Mouse (Mus musculus): Measurements from ENCODE around the gene Gpr37l1.

Gene Gpr37l1

DNA sequence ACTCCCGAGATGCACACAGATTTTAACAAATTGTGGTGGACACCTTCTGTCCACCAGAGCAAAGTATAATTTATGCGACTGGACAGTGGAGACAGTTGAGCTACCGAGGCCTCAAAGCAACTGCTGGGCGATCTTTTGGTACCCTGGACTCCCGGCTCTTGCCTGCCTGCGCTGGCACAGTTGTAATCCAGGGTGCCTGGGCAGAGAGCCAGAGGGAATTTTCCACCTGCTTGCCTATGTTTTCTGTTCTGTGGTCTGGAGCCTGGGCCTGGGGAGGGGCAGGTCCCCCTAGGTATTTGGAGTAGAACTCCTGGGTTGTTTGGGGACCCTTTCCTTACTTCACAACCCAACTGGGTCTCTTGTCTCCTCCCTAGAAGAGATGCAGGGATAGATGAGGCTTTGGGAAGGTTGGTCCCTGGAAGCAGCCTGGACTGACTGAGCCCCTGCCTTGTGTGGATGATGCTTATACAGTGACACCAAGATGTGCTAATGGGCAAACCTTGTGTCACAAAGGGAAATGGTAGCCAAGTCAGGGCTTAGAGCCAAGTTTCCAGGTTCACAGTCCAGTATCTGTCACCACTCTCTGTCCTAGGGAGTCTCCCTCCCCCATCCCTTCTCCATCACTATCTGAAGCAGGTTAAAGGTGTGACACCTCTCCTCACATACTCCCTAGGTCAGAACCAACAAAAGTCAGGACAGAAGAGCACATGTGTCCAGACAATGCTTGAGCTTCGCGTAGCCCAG lies 14.6 kb upstream of the Gpr37l1 start:
- DNase-seq: peak; percentile 85

DNA sequence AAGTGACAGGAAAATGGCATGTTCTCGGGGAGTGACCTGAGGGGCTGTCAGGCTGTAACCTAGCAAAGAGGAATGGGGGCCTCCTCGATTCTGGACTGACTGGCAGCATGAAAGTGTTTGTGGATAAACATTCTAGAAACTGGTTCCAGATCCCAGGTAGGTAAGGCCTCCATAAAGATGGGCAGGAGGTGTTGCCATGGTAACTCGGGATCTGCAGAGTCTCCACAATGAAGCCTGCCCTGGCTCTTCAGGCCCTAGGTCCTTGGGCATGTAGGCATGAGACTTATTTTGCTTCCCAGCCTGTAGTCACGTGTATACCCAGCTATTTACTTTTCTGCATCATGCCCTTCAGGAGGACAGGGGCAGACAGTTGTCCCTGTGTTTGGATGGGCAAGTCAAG lies 13.8 kb upstream of the Gpr37l1 start:
- DNase-seq: no peak

DNA sequence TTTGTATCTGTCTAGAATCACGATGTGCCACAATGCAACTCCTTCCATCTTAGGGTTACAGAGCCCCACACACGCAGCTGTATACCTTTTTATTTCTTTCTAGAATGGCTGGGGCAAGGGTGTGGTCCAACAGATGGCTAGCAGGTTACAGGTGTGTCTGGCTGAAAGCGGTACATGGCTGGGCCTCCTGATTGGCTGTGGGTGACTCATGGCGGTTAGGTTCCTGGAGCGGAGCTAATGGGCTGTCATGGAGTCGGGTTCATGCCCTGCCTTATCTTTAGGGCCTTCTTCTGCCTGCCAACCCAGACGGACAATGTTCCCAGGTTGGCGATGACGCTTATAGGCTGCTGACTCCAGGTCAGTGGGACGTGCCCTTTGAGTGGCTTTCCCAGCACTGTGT lies 13.3 kb upstream of the Gpr37l1 start:
- no peak for DNase-seq

DNA sequence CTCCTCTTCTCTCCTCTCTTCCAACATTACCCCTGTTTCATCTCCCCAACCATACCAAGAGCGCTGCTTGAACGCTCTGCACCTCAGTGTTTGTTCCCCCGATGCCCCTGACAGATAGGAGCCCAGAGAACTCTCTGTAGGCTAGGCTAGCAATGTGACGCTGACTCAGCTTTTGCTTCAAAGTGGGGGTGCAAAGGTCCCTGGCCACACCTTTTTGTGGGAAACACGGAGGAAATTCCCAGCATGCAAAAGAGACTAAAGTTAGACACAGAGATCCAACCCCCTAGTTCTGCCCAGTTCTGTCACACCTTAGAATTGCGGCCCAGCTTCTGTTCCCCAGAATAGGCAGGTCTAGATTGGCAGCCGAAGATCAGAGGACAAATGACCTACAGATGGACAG lies 11.4 kb upstream of the Gpr37l1 start:
- DNase-seq: peak; percentile 73

DNA sequence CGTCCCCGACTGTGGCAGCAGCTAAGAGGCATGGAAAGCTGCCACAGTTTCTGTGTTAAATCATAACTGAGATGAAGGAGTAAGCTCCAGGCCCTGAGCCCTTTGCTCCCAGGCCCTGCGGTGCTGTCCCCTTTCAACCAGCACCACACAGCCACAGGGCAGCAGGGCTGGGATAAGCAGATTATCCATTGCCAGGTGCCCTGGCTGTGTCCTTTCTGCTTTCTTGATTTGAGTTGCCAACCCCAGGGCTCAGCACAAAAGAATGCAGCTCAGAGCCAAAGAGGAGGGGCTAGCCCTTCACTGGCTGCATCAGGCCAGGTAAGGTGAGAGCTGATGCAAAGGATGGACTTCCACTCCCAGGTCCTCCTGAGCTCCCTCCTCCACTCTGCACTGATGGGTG lies 10.2 kb upstream of the Gpr37l1 start:
- peak; percentile 94 for DNase-seq

DNA sequence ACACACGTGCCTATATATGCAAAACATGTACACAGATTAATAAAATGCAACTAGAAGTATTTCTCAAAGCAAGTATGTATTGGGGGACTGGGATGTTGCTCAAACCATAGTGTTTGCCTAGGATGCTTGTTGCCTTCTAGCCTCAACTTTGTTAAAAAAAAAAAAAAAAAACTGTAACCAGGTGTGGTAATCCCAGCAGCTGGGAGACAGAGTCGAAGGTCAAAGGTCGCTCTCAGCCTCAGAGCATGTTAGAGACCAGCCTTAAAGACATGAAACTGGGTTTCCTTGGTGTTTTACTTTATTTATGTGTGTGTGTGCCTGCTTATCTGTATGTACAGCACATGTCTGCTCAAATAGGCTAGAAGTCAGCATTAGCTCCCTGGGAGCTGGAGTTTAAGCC lies 7.7 kb upstream of the Gpr37l1 start:
- DNase-seq: peak; percentile 54

DNA sequence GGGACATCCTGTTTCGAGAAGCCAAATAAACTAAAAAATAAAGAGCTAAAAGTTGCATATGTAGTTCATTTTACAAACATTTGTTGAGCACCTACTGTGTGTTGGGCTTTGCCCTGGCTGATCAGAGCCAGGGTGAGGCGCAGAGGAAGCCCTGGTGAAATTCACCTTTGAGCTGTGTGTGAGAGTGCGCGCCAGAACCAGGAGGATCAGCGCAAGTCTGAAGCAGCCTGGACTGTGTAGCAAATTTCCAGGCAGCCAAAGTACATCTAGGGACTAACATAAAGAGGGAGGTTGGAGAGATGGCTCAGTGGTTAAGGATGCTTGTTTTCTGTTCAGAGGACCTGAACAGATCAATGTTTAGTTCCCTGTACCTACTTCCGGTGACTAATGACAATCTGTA lies 5.8 kb upstream of the Gpr37l1 start:
- DNase-seq: no peak

DNA sequence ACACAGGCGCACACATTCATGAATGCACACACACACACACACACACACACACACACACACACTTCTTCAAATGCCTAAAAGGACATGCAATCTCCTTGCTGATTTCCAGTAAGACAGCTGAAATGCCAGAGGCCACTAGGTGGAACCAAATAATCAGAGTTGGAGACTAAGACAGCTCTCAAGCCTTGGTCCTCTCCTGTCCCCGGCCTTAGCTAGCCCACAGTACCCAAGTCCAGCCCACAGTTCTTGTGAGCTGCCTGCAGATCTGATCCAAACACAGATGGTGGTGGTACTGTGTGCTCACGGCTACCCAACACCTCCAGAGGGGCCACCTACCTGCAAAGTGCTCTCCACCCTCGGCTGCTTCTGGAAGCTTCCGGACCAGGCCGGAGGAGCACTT lies 4.5 kb upstream of the Gpr37l1 start:
- peak; percentile 92 for DNase-seq

DNA sequence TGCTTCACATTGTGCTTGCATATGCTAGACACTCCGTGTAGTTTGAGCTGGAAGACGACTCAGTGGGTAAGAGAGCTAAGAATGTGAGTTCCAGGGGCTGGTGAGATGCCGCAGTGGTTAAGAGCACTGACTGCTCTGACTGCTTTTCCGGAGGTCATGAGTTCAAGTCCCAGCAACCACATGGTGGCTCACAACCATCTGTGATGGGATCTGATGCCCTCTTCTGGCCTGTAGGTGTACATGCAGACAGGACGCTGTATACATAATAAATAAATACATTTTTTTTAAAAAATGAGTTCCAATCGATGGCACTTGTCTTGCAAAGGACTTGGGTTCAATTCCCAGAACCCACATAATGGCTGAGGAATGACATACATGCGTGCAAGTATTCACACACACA lies 3.7 kb upstream of the Gpr37l1 start:
- no peak for DNase-seq

DNA sequence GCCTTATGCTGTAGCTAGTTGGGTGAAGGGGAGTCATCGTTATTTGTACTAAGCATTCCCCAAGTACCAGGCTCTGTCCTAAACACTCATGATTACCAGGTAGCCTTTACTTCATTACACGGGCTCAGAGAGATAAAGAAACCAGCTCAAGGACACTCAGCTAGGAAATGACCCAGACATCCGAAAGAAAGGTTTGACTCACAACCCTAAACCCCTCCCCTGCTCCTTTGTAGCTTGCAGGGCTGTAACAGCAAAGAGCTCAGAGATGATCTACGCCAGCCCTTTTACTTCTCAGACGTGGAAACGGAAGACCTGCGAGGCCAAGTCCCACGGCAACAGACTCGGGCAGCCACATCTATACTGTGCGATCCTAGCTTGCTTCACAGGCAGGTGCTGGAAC lies 2.8 kb upstream of the Gpr37l1 start:
- no peak for DNase-seq

DNA sequence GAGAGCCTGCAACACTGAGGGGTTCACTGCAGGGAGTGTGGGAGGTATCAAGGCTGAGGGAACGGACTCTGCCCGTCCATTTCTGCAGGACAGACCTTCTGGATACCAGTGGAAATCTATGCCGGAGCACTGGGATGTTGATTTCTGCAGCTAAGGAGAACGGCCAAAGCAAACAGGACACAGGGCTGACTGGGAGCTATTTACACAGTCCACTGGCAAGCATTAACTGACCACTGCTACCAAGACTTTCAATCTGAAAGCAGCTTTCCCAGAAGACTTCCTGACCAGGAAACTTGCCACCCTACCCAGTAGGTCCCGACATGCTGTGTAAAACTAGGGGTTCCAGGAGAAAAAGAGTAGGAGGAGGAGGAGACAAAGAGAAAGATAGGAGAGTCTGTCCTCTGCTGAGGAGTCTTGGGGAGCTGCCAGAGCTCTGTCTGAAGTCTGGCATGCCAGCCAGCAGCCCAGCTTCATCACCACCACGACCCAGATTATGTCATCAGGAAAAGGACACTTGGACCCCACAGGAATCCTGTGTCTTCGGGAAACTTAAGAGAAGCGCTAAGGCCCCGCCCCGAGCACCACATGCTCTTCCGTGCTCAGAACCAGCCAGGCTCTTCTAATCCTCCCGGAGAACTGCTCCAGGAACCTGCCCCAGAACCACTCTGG lies 2.2 kb upstream of the Gpr37l1 start:
- DNase-seq: peak; percentile 90

DNA sequence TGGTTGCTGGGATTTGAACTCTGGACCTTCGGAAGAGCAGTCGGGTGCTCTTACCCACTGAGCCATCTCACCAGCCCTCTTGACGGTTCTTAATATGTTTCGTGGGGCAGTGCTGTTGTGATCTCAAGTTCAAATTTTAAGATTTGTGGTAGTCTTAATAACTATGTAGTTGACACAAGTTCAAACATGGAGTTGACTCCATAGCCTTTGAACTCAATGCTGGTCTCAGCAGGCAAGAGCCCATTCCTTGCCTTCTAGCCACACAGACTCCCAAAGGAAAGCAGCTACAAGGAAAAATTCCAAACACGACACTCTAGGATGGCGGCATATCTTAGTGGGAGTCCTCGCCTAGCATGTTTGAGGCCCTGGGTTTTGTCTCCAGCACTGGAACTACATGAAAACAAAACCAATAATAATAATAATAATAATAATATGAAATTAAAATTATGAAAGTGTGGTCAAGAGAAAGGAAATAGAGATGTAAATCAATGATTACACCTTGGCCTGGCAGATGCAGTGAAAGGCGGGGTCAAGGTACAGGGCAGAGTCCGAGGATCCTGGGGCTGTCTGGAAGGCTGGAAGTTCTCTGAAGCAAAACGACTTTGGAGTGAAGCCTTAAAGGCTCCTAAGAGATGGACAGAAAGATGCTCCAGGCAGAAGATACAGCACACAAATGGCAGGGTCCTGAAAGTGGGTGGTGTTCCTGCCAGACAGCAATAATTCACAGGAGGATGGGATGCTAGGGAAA lies 1.1 kb upstream of the Gpr37l1 start:
- peak; percentile 91 for DNase-seq

DNA sequence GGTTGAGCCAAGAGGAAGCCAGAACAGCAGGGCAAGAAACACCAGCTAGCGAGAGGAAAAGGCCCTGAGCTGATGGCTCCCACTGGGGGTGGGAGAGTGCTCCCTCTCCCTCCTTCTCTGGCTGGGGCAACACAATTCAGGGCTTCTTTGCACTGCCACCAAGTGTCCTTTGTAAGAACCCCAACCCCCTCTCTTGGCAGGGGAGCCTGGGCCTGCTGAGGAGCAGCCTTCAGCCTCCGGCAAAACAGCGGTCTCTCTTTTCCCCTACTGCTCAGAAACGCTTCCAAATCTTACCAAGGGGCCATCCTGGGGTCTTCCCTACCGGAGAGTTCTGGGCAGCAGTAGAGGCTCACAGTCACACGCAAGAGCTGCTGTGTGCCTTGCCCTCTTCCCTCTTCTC lies 4.8 kb downstream of the Gpr37l1 start:
- no peak for DNase-seq

DNA sequence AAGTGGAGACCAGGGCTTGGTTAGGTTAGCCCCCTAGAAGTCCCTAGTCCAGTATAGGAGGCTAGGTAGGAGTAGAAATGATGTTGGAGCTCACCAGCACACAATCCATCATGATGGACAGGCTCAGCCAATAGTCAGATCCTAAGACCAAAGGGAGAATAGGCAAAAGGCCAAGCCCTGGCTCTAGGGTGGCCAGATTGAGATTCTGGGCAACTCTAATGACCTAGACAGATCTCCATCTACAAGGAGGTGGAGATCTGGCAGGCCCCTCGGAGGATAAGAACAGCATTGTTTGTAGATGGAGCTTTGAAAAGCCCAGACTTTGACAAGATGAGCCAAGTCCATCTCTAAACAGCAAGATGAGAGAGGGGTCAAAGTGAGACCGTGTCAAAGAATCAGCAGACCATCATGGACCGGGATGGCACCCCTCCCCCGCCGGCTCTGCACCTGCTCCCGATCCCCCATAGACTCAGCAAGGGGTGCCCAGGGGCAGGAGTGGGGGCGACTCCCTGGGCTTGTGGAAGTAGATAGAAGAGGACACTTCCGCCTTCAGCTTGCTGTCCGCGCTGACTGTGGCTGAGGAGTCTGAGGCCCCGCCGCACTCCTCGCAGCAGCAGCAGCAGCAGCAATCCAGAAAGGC lies 7.0 kb downstream of the Gpr37l1 start:
- DNase-seq: no peak

DNA sequence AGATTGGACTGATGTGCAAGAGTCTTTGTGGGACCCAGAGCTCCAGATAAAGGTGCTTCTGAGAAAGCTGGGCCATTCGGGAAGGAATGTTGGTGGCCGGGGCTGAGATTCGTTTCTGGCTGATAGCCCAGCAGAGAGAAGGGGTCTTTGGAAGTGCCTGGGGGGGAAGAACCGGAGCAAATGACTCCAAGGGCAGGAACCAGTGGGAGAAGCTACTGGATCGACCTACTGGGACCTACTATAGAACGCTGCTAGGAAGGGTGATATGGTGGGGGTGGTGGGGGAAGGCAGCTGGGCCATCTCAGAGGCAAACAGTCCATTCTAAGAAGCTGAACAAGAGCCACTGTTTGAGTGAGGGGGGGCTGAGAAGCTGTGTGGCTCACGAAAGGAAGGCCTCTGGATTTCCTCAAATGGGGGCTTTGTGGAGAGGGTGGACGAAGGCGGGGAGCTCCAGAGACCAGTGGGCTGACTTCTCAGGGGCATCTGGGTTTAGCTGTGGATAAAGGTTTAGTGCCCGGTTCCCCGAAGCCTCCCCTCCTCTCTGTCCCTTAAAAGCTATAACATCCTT lies 7.8 kb downstream of the Gpr37l1 start:
- no peak for DNase-seq

DNA sequence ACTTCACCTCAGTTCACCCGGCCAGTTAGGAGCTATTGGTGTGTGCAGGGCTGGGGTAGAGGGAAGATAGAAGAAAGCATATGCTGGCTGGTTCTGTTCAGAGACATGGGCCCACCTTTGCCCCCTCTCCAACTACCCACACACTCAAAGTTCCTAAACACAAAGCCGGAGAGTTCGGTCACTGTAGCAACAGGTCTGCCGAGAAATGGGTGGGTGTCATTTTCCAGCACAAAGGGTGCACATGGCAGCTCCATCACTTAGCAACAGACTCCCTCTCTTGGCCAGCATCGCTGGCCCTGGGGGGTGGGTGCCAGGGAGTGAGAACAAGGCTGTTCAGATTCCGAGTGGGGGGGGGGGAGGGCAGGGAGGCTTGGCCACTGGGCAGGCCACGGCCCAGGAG lies 8.4 kb downstream of the Gpr37l1 start:
- no peak for DNase-seq

DNA sequence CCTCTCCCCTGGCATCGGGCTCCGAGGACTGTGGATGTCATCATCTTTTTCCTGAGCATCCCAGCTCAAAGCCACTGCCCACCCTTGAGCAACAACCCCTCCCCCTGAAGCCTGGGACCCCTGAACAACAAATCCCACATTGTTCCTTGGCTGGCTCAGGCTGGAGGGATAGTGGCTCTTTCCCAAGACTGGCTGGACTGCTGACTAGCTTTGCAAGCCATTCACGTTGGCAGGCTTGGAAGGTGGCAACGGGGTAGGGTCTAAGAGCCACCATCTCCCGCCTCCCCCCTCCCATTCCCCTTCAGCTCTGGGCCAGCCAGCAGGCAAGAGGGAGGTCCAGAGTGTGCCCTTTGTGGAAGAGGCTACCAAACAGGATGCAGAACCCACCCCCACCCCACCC lies 8.8 kb downstream of the Gpr37l1 start:
- no peak for DNase-seq

DNA sequence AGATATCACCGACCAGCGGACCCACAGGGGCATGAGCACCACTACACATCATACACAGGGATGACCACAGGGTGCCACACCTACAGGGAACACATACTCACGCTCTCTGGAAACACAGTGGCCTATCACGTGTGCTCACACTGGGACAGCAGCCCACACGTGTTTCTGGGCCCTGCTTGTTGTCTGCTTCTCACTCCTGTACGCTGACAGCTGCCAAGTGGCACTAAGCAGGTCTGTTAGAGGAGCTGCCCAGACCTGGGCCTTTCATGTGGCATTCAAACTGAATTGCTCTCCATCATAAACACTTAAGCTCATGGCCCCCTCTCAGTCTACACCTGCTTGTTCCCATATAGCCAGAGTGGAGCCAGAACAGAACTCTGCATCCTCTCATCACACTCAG lies 11.2 kb downstream of the Gpr37l1 start:
- DNase-seq: no peak

DNA sequence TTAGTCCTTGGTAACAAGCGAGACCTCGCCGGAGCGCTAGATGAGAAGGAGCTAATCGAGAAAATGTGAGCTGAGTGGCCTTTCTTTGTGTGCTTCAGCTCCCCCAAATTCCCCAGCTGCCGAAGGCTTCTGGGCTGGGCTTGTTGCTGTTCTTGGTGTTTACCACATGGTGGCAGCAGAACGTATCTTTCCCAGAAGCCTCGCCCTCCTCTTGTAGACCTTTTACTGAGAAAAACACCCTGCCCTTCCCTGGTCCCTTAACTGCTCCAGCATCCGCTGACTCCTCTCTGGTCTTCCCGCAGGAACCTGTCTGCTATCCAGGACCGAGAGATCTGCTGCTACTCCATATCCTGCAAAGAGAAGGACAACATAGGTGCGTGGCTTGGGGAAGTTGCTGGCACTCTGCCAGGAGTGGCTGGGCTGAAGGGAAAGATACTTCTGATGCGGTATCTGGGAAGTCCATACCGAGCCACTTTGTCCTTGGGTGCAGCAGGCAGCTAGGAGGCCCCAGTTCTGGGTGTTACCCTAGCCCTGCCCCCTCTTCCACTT lies 13.0 kb downstream of the Gpr37l1 start:
- peak; percentile 85 for DNase-seq

DNA sequence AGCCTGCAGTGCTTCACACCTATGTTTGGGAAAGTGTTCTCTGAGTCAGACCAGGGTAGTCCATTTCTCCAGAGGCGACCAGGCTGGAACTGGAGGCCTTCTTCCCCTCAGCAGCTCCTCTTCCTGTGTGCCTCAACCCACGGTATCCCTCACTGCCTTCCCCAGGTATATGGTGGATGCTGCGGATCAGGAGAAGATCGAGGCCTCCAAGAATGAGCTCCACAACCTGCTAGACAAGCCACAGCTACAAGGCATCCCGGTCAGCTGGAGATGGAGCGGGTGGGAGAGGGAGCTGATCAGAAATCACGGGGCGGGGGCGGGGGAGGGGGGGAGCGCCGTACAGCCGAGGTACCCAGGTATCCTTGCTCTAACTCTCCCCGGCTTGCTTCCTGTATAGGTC lies 13.5 kb downstream of the Gpr37l1 start:
- no peak for DNase-seq

DNA sequence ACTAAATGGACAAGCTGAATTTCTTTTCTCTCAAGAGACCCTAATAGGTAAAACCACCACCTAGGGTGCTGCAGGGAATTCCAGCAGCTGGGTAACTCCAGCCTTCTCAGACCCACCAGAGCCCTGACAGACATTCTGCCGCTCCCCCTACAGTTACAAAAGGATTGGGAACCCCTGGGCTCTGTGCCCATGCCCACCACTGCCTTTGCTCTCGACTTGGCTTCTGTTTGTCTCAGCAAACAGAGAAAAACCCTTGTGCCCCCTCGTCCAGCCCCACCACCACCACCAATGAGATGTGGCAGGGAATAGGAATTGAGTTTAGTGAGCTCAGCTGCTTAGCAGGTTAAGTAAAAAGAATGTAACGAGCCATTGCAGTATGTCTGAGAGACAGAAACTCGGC lies 18.5 kb downstream of the Gpr37l1 start:
- DNase-seq: no peak

DNA sequence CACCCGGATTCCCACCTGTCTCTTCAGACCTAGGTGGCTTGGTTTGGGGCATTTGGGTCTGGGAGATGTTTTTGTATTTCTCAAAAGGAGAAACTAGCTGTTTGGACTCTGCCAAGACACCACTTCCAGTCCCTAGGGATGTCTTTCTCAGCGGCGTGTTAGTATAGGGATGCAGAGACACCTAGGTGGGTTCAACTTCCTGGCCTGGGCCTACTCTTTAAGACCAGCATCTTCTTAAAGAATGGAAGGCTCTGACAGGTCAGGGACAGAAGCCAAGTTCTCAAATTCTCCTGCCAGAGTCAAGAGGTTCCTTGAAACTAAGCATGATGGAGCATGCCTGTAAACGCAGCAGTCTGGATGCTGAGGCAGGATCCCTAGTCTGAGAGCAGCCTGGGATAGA lies 19.0 kb downstream of the Gpr37l1 start:
- DNase-seq: no peak

DNA sequence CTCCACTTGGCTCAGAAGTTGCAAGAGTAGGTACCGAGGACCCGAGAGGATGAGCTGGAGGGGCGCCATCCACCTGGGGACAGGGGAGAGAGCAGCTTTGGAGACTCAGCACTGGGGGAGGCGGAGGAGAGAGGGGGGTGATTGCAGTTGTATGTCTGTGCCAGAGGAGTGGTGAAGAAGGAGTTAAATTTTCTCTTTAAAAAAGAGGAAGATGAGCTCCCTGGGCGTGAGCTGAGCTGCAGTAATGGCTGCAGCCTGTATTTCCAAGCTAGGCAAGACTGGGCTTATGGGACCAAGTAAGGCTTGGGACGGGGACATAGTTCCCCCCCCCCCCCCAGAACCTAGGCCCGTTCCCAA lies 19.8 kb downstream of the Gpr37l1 start:
- DNase-seq: no peak

Measured in kidney, adult 9 months (tissue).